Mouse (Mus musculus): ENCODE data around the gene Olfr1395. TPM values are rescaled to one million over a fixed set of nuclear protein-coding genes. Genes with fewer than 3 reads are reported as not detected.

The Olfr1395 gene
- polyA plus RNA-seq, 1 experiment from 2014 or later = not detected

- H3K4me3 ChIP-seq (ENCODE audit: low read length) = no peak overlapping the region
- no peaks in the 10 kb centered on the region for H3K36me3 ChIP-seq (ENCODE audit: control insufficient read depth, insufficient read depth, low read length)
- no peak overlapping the region for H3K27ac ChIP-seq (ENCODE audit: low read depth, low read length)
- no peaks in the 10 kb centered on the region for H3K27me3 ChIP-seq (replicated peaks; ENCODE audit: control insufficient read depth, insufficient read depth, low read length)
- ATAC-seq = no peak
- no peaks in the 10 kb centered on the region for H3K9me3 ChIP-seq (ENCODE audit: control insufficient read depth, low read length)
- H3K4me1 ChIP-seq (ENCODE audit: control insufficient read depth, insufficient read depth, low read depth, low read length) = no peaks in the 10 kb centered on the region
- no peak overlapping the region for H3K4me2 ChIP-seq (ENCODE audit: low read length)
- H3K9ac ChIP-seq (ENCODE audit: low read depth, low read length) = no peak overlapping the region
- WGBS = 77% methylated on average over 10 of the region's 10 CpGs
Observed at GRCm38 (mm10) chr11:49107650-49108537, 34.2 kb upstream of the Olfr1395 start.

- no peak overlapping the region for H3K4me2 ChIP-seq (ENCODE audit: low read length)
- H3K9ac ChIP-seq (ENCODE audit: low read depth, low read length) = no peak overlapping the region
- WGBS = 69% methylated on average over 1 of the region's 1 CpGs
- H3K4me1 ChIP-seq (ENCODE audit: control insufficient read depth, insufficient read depth, low read depth, low read length) = no peaks in the 10 kb centered on the region
- no peak overlapping the region for H3K27ac ChIP-seq (ENCODE audit: low read depth, low read length)
- H3K36me3 ChIP-seq (ENCODE audit: control insufficient read depth, insufficient read depth, low read length) = no peaks in the 10 kb centered on the region
- H3K4me3 ChIP-seq (ENCODE audit: low read length) = no peak overlapping the region
- no peaks in the 10 kb centered on the region for H3K27me3 ChIP-seq (replicated peaks; ENCODE audit: control insufficient read depth, insufficient read depth, low read length)
- ATAC-seq = no peak
- no peaks in the 10 kb centered on the region for H3K9me3 ChIP-seq (ENCODE audit: control insufficient read depth, low read length)
Observed at GRCm38 (mm10) chr11:49108833-49109232, 33.2 kb upstream of the Olfr1395 start.

- Histone ChIP-seq H3K4me2 (ENCODE audit: low read length) (no peak overlapping the region), H3K4me3 (ENCODE audit: low read length) (no peak overlapping the region), H3K36me3 (ENCODE audit: control insufficient read depth, insufficient read depth, low read length) (no peaks in the 10 kb centered on the region), H3K27me3 (replicated peaks; ENCODE audit: control insufficient read depth, insufficient read depth, low read length) (no peaks in the 10 kb centered on the region), H3K9ac (ENCODE audit: low read depth, low read length) (no peak overlapping the region), H3K9me3 (ENCODE audit: control insufficient read depth, low read length) (no peaks in the 10 kb centered on the region), H3K4me1 (ENCODE audit: control insufficient read depth, insufficient read depth, low read depth, low read length) (no peaks in the 10 kb centered on the region), H3K27ac (ENCODE audit: low read depth, low read length) (no peak overlapping the region)
- no peak for ATAC-seq
- WGBS = 80% methylated on average over 1 of the region's 1 CpGs
Observed at GRCm38 (mm10) chr11:49111000-49111399, 31.1 kb upstream of the Olfr1395 start.

GRCm38 (mm10) chr11:49112624-49113219, 29.4 kb upstream of the Olfr1395 start:
- Histone ChIP-seq H3K27me3 (replicated peaks; ENCODE audit: control insufficient read depth, insufficient read depth, low read length) (no peaks in the 10 kb centered on the region), H3K4me3 (ENCODE audit: low read length) (no peak overlapping the region), H3K36me3 (ENCODE audit: control insufficient read depth, insufficient read depth, low read length) (no peaks in the 10 kb centered on the region), H3K4me1 (ENCODE audit: control insufficient read depth, insufficient read depth, low read depth, low read length) (no peaks in the 10 kb centered on the region), H3K9ac (ENCODE audit: low read depth, low read length) (no peak overlapping the region), H3K27ac (ENCODE audit: low read depth, low read length) (no peak overlapping the region), H3K4me2 (ENCODE audit: low read length) (no peak overlapping the region), H3K9me3 (ENCODE audit: control insufficient read depth, low read length) (no peaks in the 10 kb centered on the region)
- 88% methylated on average over 6 of the region's 6 CpGs for WGBS
- no peak for ATAC-seq

- Histone ChIP-seq H3K9ac (ENCODE audit: low read depth, low read length) (no peak overlapping the region), H3K4me2 (ENCODE audit: low read length) (no peak overlapping the region), H3K27me3 (replicated peaks; ENCODE audit: control insufficient read depth, insufficient read depth, low read length) (no peaks in the 10 kb centered on the region), H3K27ac (ENCODE audit: low read depth, low read length) (no peak overlapping the region), H3K9me3 (ENCODE audit: control insufficient read depth, low read length) (no peaks in the 10 kb centered on the region), H3K36me3 (ENCODE audit: control insufficient read depth, insufficient read depth, low read length) (no peaks in the 10 kb centered on the region), H3K4me3 (ENCODE audit: low read length) (no peak overlapping the region), H3K4me1 (ENCODE audit: control insufficient read depth, insufficient read depth, low read depth, low read length) (no peaks in the 10 kb centered on the region)
- WGBS = 88% methylated on average over 2 of the region's 2 CpGs
- ATAC-seq = no peak
Observed at GRCm38 (mm10) chr11:49114158-49114557, 27.9 kb upstream of the Olfr1395 start.

- Histone ChIP-seq H3K27ac (ENCODE audit: low read depth, low read length) (no peak within 1 kb of the TSS), H3K36me3 (ENCODE audit: control insufficient read depth, insufficient read depth, low read length) (no peaks in the 10 kb centered on the region), H3K9ac (ENCODE audit: low read depth, low read length) (no peak within 1 kb of the TSS), H3K4me1 (ENCODE audit: control insufficient read depth, insufficient read depth, low read depth, low read length) (no peaks in the 10 kb centered on the region), H3K4me3 (ENCODE audit: low read length) (no peak within 1 kb of the TSS), H3K4me2 (ENCODE audit: low read length) (no peak within 1 kb of the TSS), H3K27me3 (replicated peaks; ENCODE audit: control insufficient read depth, insufficient read depth, low read length) (no peaks in the 10 kb centered on the region), H3K9me3 (ENCODE audit: control insufficient read depth, low read length) (no peaks in the 10 kb centered on the region)
- ATAC-seq = no peak
Observed at GRCm38 (mm10) chr11:49114774-49115173, 27.3 kb upstream of the Olfr1395 start, which contains the start of gene Olfr1396. TSS of gene Olfr1396 (minus strand) at chr11:49114874.

GRCm38 (mm10) chr11:49119635-49120034, 22.4 kb upstream of the Olfr1395 start:
- H3K27me3 ChIP-seq (replicated peaks; ENCODE audit: control insufficient read depth, insufficient read depth, low read length) = no peaks in the 10 kb centered on the region
- 88% methylated on average over 3 of the region's 3 CpGs for WGBS
- H3K9me3 ChIP-seq (ENCODE audit: control insufficient read depth, low read length) = no peaks in the 10 kb centered on the region
- ATAC-seq = no peak
- H3K4me3 ChIP-seq (ENCODE audit: low read length) = no peak overlapping the region
- no peak overlapping the region for H3K4me2 ChIP-seq (ENCODE audit: low read length)
- H3K9ac ChIP-seq (ENCODE audit: low read depth, low read length) = no peak overlapping the region
- H3K27ac ChIP-seq (ENCODE audit: low read depth, low read length) = no peak overlapping the region
- no peaks in the 10 kb centered on the region for H3K36me3 ChIP-seq (ENCODE audit: control insufficient read depth, insufficient read depth, low read length)
- no peaks in the 10 kb centered on the region for H3K4me1 ChIP-seq (ENCODE audit: control insufficient read depth, insufficient read depth, low read depth, low read length)

GRCm38 (mm10) chr11:49124169-49124568, 17.9 kb upstream of the Olfr1395 start:
- Histone ChIP-seq H3K27ac (ENCODE audit: low read depth, low read length) (no peak overlapping the region), H3K9ac (ENCODE audit: low read depth, low read length) (no peak overlapping the region)
- WGBS = 91% methylated on average over 2 of the region's 2 CpGs

GRCm38 (mm10) chr11:49154077-49154476, 12.0 kb downstream of the Olfr1395 start, which contains the start of gene Olfr1394:
TSS of gene Olfr1394 (plus strand) at chr11:49154377.
- H3K4me1 ChIP-seq (ENCODE audit: control insufficient read depth, insufficient read depth, low read depth, low read length) = no peaks in the 10 kb centered on the region
- no peaks in the 10 kb centered on the region for H3K9me3 ChIP-seq (ENCODE audit: control insufficient read depth, low read length)
- H3K4me3 ChIP-seq (ENCODE audit: low read length) = no peak within 1 kb of the TSS
- H3K9ac ChIP-seq (ENCODE audit: low read depth, low read length) = no peak within 1 kb of the TSS
- no peak within 1 kb of the TSS for H3K4me2 ChIP-seq (ENCODE audit: low read length)
- ATAC-seq = no peak
- H3K27ac ChIP-seq (ENCODE audit: low read depth, low read length) = no peak within 1 kb of the TSS
- no peaks in the 10 kb centered on the region for H3K27me3 ChIP-seq (replicated peaks; ENCODE audit: control insufficient read depth, insufficient read depth, low read length)
- H3K36me3 ChIP-seq (ENCODE audit: control insufficient read depth, insufficient read depth, low read length) = no peaks in the 10 kb centered on the region
- WGBS = 93% methylated on average over 1 of the region's 1 CpGs

More at GRCm38 (mm10) chr11:49124169-49124568, 17.9 kb upstream of the Olfr1395 start:
- H3K36me3 ChIP-seq (ENCODE audit: control insufficient read depth, insufficient read depth, low read length) = no peaks in the 10 kb centered on the region
- H3K27me3 ChIP-seq (replicated peaks; ENCODE audit: control insufficient read depth, insufficient read depth, low read length) = no peaks in the 10 kb centered on the region
- no peaks in the 10 kb centered on the region for H3K4me1 ChIP-seq (ENCODE audit: control insufficient read depth, insufficient read depth, low read depth, low read length)
- H3K4me3 ChIP-seq (ENCODE audit: low read length) = no peak overlapping the region
- ATAC-seq = no peak
- no peaks in the 10 kb centered on the region for H3K9me3 ChIP-seq (ENCODE audit: control insufficient read depth, low read length)
- H3K4me2 ChIP-seq (ENCODE audit: low read length) = no peak overlapping the region
